Mouse (Mus musculus): ENCODE results near the gene Bphl. TPM values are rescaled to one million over a fixed set of nuclear protein-coding genes. Genes with fewer than 3 reads are reported as not detected.

Bphl gene
- polyA plus RNA-seq (2015; fragmentation: Illumina TruSeq; extraction: RNeasy Lipid Tissue Mini Kit (QIAGEN cat#74804); ENCODE audit: insufficient read depth, low read depth, low replicate concordance) = 16.4 TPM

GRCm38 (mm10) chr13:34037172-34038055, at the start of gene Bphl:
Gene Bphl, plus strand, starts transcription at chr13:34037597.

DNA sequence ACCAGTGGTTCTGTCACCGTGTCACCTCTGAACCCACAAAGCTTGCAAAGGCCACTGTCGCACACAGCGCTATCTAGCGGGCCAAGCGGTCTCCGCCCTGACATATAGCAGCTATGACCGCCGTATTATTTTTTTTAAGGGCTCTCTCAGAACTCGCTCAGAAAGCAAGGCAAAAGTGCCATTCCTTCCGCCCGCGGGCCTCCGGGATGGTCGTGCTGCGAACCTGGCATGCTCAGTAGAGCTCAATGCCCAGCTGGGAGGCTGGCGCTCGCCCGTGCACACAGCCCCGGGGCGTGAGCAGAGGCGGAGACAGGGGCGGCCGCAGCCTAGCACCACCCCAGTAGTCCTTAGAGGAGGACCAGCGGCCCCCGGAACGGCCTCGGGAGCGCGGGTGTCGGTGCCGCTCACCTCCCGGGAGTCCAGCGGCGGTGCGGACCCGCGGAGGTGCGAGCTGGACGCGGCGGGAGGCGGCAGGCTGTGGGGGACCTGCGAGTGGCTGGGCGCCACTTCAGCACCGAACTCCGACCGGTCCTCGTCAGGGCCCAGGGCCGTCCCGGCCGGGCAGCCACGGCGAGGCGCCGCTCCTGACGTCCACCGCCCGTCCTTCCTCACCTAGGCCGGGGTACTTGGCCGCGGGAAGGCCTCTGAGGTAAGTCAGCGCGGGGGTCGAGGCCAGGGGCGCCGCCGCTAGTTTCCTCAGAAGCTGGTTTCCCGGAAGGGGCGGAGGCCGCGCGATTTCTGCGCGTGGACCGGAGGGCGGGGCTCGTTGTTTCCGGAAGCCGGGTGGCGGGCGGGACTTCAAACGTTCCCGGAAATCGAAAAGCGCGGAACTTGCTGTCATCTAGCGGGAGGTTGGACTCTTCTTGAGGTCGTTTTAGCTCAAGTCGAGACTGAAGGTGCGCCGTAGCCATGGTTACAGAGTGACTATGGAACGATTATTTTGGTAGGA, 35.1 kb upstream of the Bphl start, which contains the start of the genes Ripk1 and Serpinb6a:
Gene Ripk1, plus strand, starts transcription at position 306 of the 949 bp plus-strand sequence.
Gene Serpinb6a, minus strand, starts transcription at position 737 of the 949 bp plus-strand sequence.

GRCm38 (mm10) chr13:34077492-34078271, 40.3 kb downstream of the Bphl start, which contains the start of gene Tubb2a:
Gene Tubb2a, minus strand, starts transcription at chr13:34078007.

Other genes with a start within 250 kb of the Bphl start
- not detected for gene Serpinb6e, start 194.2 kb upstream of the Bphl start, polyA plus RNA-seq (2015; fragmentation: Illumina TruSeq; extraction: RNeasy Lipid Tissue Mini Kit (QIAGEN cat#74804); ENCODE audit: insufficient read depth, low read depth, low replicate concordance)
- gene Serpinb6c, start 131.9 kb upstream of the Bphl start, polyA plus RNA-seq (2015; fragmentation: Illumina TruSeq; extraction: RNeasy Lipid Tissue Mini Kit (QIAGEN cat#74804); ENCODE audit: insufficient read depth, low read depth, low replicate concordance) = not detected
- gene Nqo2, start 72.9 kb upstream of the Bphl start, polyA plus RNA-seq (2015; fragmentation: Illumina TruSeq; extraction: RNeasy Lipid Tissue Mini Kit (QIAGEN cat#74804); ENCODE audit: insufficient read depth, low read depth, low replicate concordance) = 3.2 TPM
- 3.5 TPM for gene Ripk1, start 35.2 kb upstream of the Bphl start, polyA plus RNA-seq (2015; fragmentation: Illumina TruSeq; extraction: RNeasy Lipid Tissue Mini Kit (QIAGEN cat#74804); ENCODE audit: insufficient read depth, low read depth, low replicate concordance)
- gene Serpinb6a, start 34.8 kb upstream of the Bphl start, polyA plus RNA-seq (2015; fragmentation: Illumina TruSeq; extraction: RNeasy Lipid Tissue Mini Kit (QIAGEN cat#74804); ENCODE audit: insufficient read depth, low read depth, low replicate concordance) = 46.3 TPM
- gene Tubb2a, start 40.4 kb downstream of the Bphl start, polyA plus RNA-seq (2015; fragmentation: Illumina TruSeq; extraction: RNeasy Lipid Tissue Mini Kit (QIAGEN cat#74804); ENCODE audit: insufficient read depth, low read depth, low replicate concordance) = 22.5 TPM
- gene Tubb2b, start 92.9 kb downstream of the Bphl start, polyA plus RNA-seq (2015; fragmentation: Illumina TruSeq; extraction: RNeasy Lipid Tissue Mini Kit (QIAGEN cat#74804); ENCODE audit: insufficient read depth, low read depth, low replicate concordance) = 7.3 TPM
- 7.2 TPM for gene Psmg4, start 125.4 kb downstream of the Bphl start, polyA plus RNA-seq (2015; fragmentation: Illumina TruSeq; extraction: RNeasy Lipid Tissue Mini Kit (QIAGEN cat#74804); ENCODE audit: insufficient read depth, low read depth, low replicate concordance)